ENCODE assay signal across 19 mouse cellular contexts in genomic region chr16:38962695-38963094, GRCm38 (mm10).
A peak's percentile ranks its signal among the peaks of the same experiment; 100 is the strongest.
DNase-seq lines count a peak whose midpoint lies in the region; ATAC-seq and TF ChIP-seq lines count a peak whose summit lies in the region.
"Had no signal": no experiment of that assay in that cellular context is flagged by ENCODE, and none has a peak within 500 bp of the region (broad histone marks: within the 10 kb centered on the region; RNA-seq: fewer than 3 reads in every experiment).

No protein-coding gene starts in this region.

- 0 out of 2 replicates have a peak overlapping the region, but pooled peaks have one; percentile 35 for H3K27ac ChIP-seq in forebrain, postnatal 0 days (ENCODE audit: low read depth, low read length)
- no peak overlapping the region for H3K27ac ChIP-seq in forebrain, embryonic 13.5 days
- H3K27ac ChIP-seq: hindbrain, embryonic 13.5 days; limb, embryonic 13.5 days; liver, embryonic 15.5 days; neural tube, embryonic 13.5 days had no signal

- no peaks in the 10 kb centered on the region for H3K36me3 ChIP-seq in forebrain, postnatal 0 days (ENCODE audit: insufficient read depth)
- H3K36me3 ChIP-seq in forebrain, embryonic 13.5 days (ENCODE audit: poor library complexity, severe bottlenecking): peaks cover 5% of the 10 kb centered on the region; the same call in 1 of the 2 replicates
- H3K36me3 ChIP-seq: hindbrain, embryonic 13.5 days; limb, embryonic 13.5 days; liver, embryonic 15.5 days; neural tube, embryonic 13.5 days had no signal

- H3K9ac ChIP-seq in forebrain, postnatal 0 days: no peak overlapping the region
- H3K9ac ChIP-seq in forebrain, embryonic 13.5 days: no peak overlapping the region
- H3K9ac ChIP-seq: hindbrain, embryonic 13.5 days; limb, embryonic 13.5 days; liver, embryonic 15.5 days; neural tube, embryonic 13.5 days had no signal

- TF ChIP-seq CTCF in forebrain, postnatal 0 days (IDR thresholded peaks at IDR 0.05; ENCODE audit: low read depth): no peak; the same call in 1 of the 2 replicates

- intact Hi-C loops in left cerebral cortex, postnatal 4 days (cut with DNase I): no loop called here

- H3K4me2 ChIP-seq in forebrain, postnatal 0 days (ENCODE audit: low read depth): no peak overlapping the region
- H3K4me2 ChIP-seq in forebrain, embryonic 13.5 days: no peak overlapping the region
- H3K4me2 ChIP-seq: hindbrain, embryonic 13.5 days; limb, embryonic 13.5 days; liver, embryonic 15.5 days; neural tube, embryonic 13.5 days had no signal

- H3K9me3 ChIP-seq in forebrain, postnatal 0 days (ENCODE audit: low read length): no peaks in the 10 kb centered on the region
- H3K9me3 ChIP-seq in forebrain, embryonic 13.5 days (replicated peaks): no peaks in the 10 kb centered on the region
- H3K9me3 ChIP-seq: hindbrain, embryonic 13.5 days; limb, embryonic 13.5 days; liver, embryonic 15.5 days had no signal

- peaks cover 7% of the 10 kb centered on the region for H3K4me1 ChIP-seq in forebrain, postnatal 0 days (ENCODE audit: insufficient read depth)
- peaks cover 39% of the 10 kb centered on the region; the same call in 1 of the 2 replicates for H3K4me1 ChIP-seq in forebrain, embryonic 13.5 days
- H3K4me1 ChIP-seq: liver, embryonic 15.5 days had no signal

- WGBS in forebrain, postnatal 0 days: 53% methylated on average over 9 of the region's 9 CpGs
- 61% methylated on average over 9 of the region's 9 CpGs for WGBS in forebrain, embryonic 13.5 days

- no peak overlapping the region for H3K4me3 ChIP-seq in forebrain, postnatal 0 days (ENCODE audit: low read depth, low read length)
- no peak overlapping the region for H3K4me3 ChIP-seq in forebrain, embryonic 13.5 days
- H3K4me3 ChIP-seq: hindbrain, embryonic 13.5 days; limb, embryonic 13.5 days; liver, embryonic 15.5 days; neural tube, embryonic 13.5 days had no signal

- ATAC-seq in forebrain, postnatal 0 days: peak; percentile 32
- ATAC-seq in forebrain, embryonic 13.5 days: no peak; the same call in 1 of the 2 replicates

- DNase-seq in forebrain, postnatal 0 days: no peak
- DNase-seq in left cerebral cortex, adult 9 months (ENCODE audit: low spot score in 2 of 2): peak; percentile 48 to 68
- DNase-seq in left cerebral cortex, postnatal 4 days: no peak
- peak; percentile 63 to 69 for DNase-seq in layer of hippocampus, postnatal 14 days (ENCODE audit: low spot score in 2 of 2)
- peak; percentile 32 for DNase-seq in right cerebral cortex, postnatal 14 days
- DNase-seq in thymus, postnatal 14 days: no peak
- no peak for DNase-seq in heart, postnatal 4 days
- DNase-seq: adrenal gland, postnatal 14 days; cerebellum, adult 18-20 months; gastrocnemius, postnatal 14 days; kidney, adult 9 months; kidney, postnatal 36 days; lung, postnatal 10 days; thymus, postnatal 25 days had no signal

- no peaks in the 10 kb centered on the region for H3K27me3 ChIP-seq in forebrain, postnatal 0 days (ENCODE audit: insufficient read depth, low read length)
- H3K27me3 ChIP-seq in forebrain, embryonic 13.5 days: no peaks in the 10 kb centered on the region
- H3K27me3 ChIP-seq: hindbrain, embryonic 13.5 days; limb, embryonic 13.5 days; liver, embryonic 15.5 days; neural tube, embryonic 13.5 days had no signal

Comparison
In these comparisons a context has a peak if more than half of its experiments do, and no peak if none do; other contexts are left out.
1. DNase-seq: peak in left cerebral cortex, adult 9 months (2 of 2), layer of hippocampus, postnatal 14 days (2 of 2) and right cerebral cortex, postnatal 14 days (single experiment); none in forebrain, postnatal 0 days (single experiment), left cerebral cortex, postnatal 4 days (single experiment), thymus, postnatal 14 days (single experiment) and heart, postnatal 4 days (single experiment).